Mouse (Mus musculus): ENCODE measurements around the gene Tekt3.

Tekt3 gene

GRCm38 (mm10) chr11:63061446-63061845, at the start of gene Tekt3:
Tekt3 (plus strand) TSS chr11:63061654.
- DNase-seq (ENCODE audit: low read depth, low spot score) = no peak

GRCm38 (mm10) chr11:63017327-63018082, 43.9 kb upstream of the Tekt3 start:
- DNase-seq (ENCODE audit: low read depth, low spot score) = no peak

- no peak for DNase-seq (ENCODE audit: low read depth, low spot score)
These were observed 43.3 kb upstream of the Tekt3 start for GRCm38 (mm10) chr11:63018083-63018622.

GRCm38 (mm10) chr11:63020633-63021032, 40.8 kb upstream of the Tekt3 start:
- DNase-seq (ENCODE audit: low read depth, low spot score) = peak; percentile 44

- DNase-seq (ENCODE audit: low read depth, low spot score) = no peak
These were observed 40.2 kb upstream of the Tekt3 start for GRCm38 (mm10) chr11:63021141-63021806.

GRCm38 (mm10) chr11:63023461-63023860, 38.0 kb upstream of the Tekt3 start:
- DNase-seq (ENCODE audit: low read depth, low spot score) = peak; percentile 65

GRCm38 (mm10) chr11:63024136-63024535, 37.3 kb upstream of the Tekt3 start:
- DNase-seq (ENCODE audit: low read depth, low spot score) = no peak

GRCm38 (mm10) chr11:63025476-63025875, 36.0 kb upstream of the Tekt3 start:
- DNase-seq (ENCODE audit: low read depth, low spot score) = no peak

- DNase-seq (ENCODE audit: low read depth, low spot score) = peak; percentile 85
These were observed 34.8 kb upstream of the Tekt3 start for GRCm38 (mm10) chr11:63026651-63027141.

- DNase-seq (ENCODE audit: low read depth, low spot score) = no peak
These were observed 33.3 kb upstream of the Tekt3 start for GRCm38 (mm10) chr11:63028131-63028530.

- DNase-seq (ENCODE audit: low read depth, low spot score) = no peak
These were observed 32.2 kb upstream of the Tekt3 start for GRCm38 (mm10) chr11:63029148-63029714.

- peak; percentile 37 for DNase-seq (ENCODE audit: low read depth, low spot score)
These were observed 31.7 kb upstream of the Tekt3 start for GRCm38 (mm10) chr11:63029721-63030120.

GRCm38 (mm10) chr11:63035420-63036211, 25.8 kb upstream of the Tekt3 start:
- no peak for DNase-seq (ENCODE audit: low read depth, low spot score)

- DNase-seq (ENCODE audit: low read depth, low spot score) = no peak
These were observed 21.3 kb upstream of the Tekt3 start for GRCm38 (mm10) chr11:63040002-63040661.

GRCm38 (mm10) chr11:63045771-63046170, 15.7 kb upstream of the Tekt3 start:
- DNase-seq (ENCODE audit: low read depth, low spot score) = no peak

- DNase-seq (ENCODE audit: low read depth, low spot score) = peak; percentile 58
These were observed 15.1 kb upstream of the Tekt3 start for GRCm38 (mm10) chr11:63046380-63046779.

- DNase-seq (ENCODE audit: low read depth, low spot score) = no peak
These were observed 11.0 kb upstream of the Tekt3 start for GRCm38 (mm10) chr11:63050362-63050932.

GRCm38 (mm10) chr11:63051041-63051440, 10.4 kb upstream of the Tekt3 start:
- peak; percentile 43 for DNase-seq (ENCODE audit: low read depth, low spot score)

GRCm38 (mm10) chr11:63051996-63052395, 9.5 kb upstream of the Tekt3 start:
- DNase-seq (ENCODE audit: low read depth, low spot score) = no peak

GRCm38 (mm10) chr11:63055596-63055995, 5.9 kb upstream of the Tekt3 start:
- peak; percentile 13 for DNase-seq (ENCODE audit: low read depth, low spot score)

Measured in skeletal muscle tissue, adult 2 months (tissue).